Mouse (Mus musculus): ENCODE results near the gene Cpne4. TPM values are rescaled to one million over a fixed set of nuclear protein-coding genes. Genes with fewer than 3 reads are reported as not detected.

The Cpne4 gene
- polyA plus RNA-seq, 1 experiment from 2014 or later: 0.06 TPM

GRCm38 (mm10) chr9:104594979-104595378 lies 47.9 kb downstream of the Cpne4 start:
- Histone ChIP-seq H3K4me1 (replicated peaks) (no peaks in the 10 kb centered on the region; the same call in 1 of the 2 replicates), H3K9me3 (replicated peaks) (peaks cover 6% of the 10 kb centered on the region; the same call in 1 of the 2 replicates), H3K4me3 (no peak overlapping the region), H3K36me3 (no peaks in the 10 kb centered on the region), H3K27me3 (no peaks in the 10 kb centered on the region), H3K27ac (no peak overlapping the region), H3K4me2 (no peak overlapping the region), H3K9ac (no peak overlapping the region)
- no peak for ATAC-seq (replicated peaks; ENCODE audit: insufficient number of reproducible peaks, insufficient read depth, low FRiP score, low read depth)
- WGBS: 47% methylated on average over 2 of the region's 2 CpGs

GRCm38 (mm10) chr9:104612523-104612922 lies 65.4 kb downstream of the Cpne4 start:
- Histone ChIP-seq H3K4me1 (replicated peaks) (no peaks in the 10 kb centered on the region), H3K27me3 (no peaks in the 10 kb centered on the region), H3K36me3 (no peaks in the 10 kb centered on the region), H3K27ac (no peak overlapping the region), H3K9ac (no peak overlapping the region), H3K9me3 (replicated peaks) (no peaks in the 10 kb centered on the region), H3K4me3 (no peak overlapping the region), H3K4me2 (no peak overlapping the region)
- ATAC-seq (replicated peaks; ENCODE audit: insufficient number of reproducible peaks, insufficient read depth, low FRiP score, low read depth): no peak
- 75% methylated on average over 6 of the region's 6 CpGs for WGBS

- H3K27me3 ChIP-seq: no peaks in the 10 kb centered on the region
- no peak overlapping the region for H3K4me2 ChIP-seq
- H3K4me3 ChIP-seq: no peak overlapping the region
- H3K4me1 ChIP-seq (replicated peaks): no peaks in the 10 kb centered on the region
- H3K36me3 ChIP-seq: no peaks in the 10 kb centered on the region
- ATAC-seq (replicated peaks; ENCODE audit: insufficient number of reproducible peaks, insufficient read depth, low FRiP score, low read depth): no peak
- 51% methylated on average over 6 of the region's 6 CpGs for WGBS
- H3K9me3 ChIP-seq (replicated peaks): no peaks in the 10 kb centered on the region
- H3K9ac ChIP-seq: no peak overlapping the region
- H3K27ac ChIP-seq: no peak overlapping the region
Measured at GRCm38 (mm10) chr9:104616691-104617090, 69.6 kb downstream of the Cpne4 start.

DNA sequence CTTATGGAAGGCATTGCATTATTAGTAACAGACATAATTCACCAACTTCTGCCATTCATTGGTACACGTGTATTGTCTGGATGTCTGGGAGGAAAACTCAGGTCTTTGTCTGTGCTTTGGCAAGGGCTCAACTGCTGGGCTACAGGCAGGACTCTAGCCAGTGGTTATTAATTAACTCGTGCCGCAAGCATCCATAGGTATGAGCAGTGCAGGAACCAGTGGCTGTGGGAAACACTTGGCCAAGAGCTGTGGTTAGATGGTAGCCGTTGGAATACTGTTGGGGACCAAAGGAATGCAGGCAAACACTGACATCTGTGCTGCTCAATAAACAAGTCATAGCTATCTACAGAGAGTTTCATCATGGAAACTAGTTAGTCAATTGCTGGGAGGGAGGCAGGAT lies 76.5 kb downstream of the Cpne4 start:
- Histone ChIP-seq H3K27me3 (no peaks in the 10 kb centered on the region), H3K4me2 (no peak overlapping the region), H3K4me3 (no peak overlapping the region), H3K36me3 (no peaks in the 10 kb centered on the region), H3K9me3 (replicated peaks) (no peaks in the 10 kb centered on the region), H3K4me1 (replicated peaks) (no peaks in the 10 kb centered on the region), H3K27ac (no peak overlapping the region), H3K9ac (no peak overlapping the region)
- no peak for ATAC-seq (replicated peaks; ENCODE audit: insufficient number of reproducible peaks, insufficient read depth, low FRiP score, low read depth)
- WGBS: 71% methylated on average over 4 of the region's 4 CpGs

DNA sequence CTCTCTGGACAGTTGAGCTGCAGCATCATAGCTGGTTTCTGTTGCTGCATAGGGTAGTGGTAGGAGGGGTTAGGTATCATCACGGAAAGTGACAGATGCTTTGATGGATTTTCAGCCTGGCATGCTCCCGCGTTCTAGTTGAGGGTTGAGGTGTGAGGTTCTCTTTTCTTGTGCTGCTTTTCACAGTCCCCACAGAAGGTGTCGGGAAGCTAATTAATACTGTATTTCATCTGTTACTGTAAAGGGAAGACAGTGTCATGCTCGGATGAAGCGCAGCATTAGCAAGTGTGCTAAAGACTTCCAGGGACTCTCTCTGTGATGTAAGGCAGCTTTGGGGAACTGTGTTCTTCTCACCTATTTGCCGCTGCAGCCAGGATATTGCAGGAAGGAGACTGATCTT lies 80.7 kb downstream of the Cpne4 start:
- no peaks in the 10 kb centered on the region for H3K36me3 ChIP-seq
- 26% methylated on average over 7 of the region's 7 CpGs for WGBS
- no peaks in the 10 kb centered on the region for H3K27me3 ChIP-seq
- H3K4me2 ChIP-seq: no peak overlapping the region
- no peak overlapping the region for H3K9ac ChIP-seq
- no peak overlapping the region for H3K27ac ChIP-seq
- no peaks in the 10 kb centered on the region for H3K9me3 ChIP-seq (replicated peaks)
- H3K4me3 ChIP-seq: no peak overlapping the region
- ATAC-seq (replicated peaks; ENCODE audit: insufficient number of reproducible peaks, insufficient read depth, low FRiP score, low read depth): no peak
- no peaks in the 10 kb centered on the region for H3K4me1 ChIP-seq (replicated peaks)

- ATAC-seq (replicated peaks; ENCODE audit: insufficient number of reproducible peaks, insufficient read depth, low FRiP score, low read depth): no peak
- H3K9me3 ChIP-seq (replicated peaks): no peaks in the 10 kb centered on the region
- WGBS: 69% methylated on average over 7 of the region's 7 CpGs
Measured at GRCm38 (mm10) chr9:104629282-104629681, 82.2 kb downstream of the Cpne4 start.

GRCm38 (mm10) chr9:104646348-104646994 lies 99.4 kb downstream of the Cpne4 start:
- no peaks in the 10 kb centered on the region for H3K9me3 ChIP-seq (replicated peaks)
- no peaks in the 10 kb centered on the region for H3K4me1 ChIP-seq (replicated peaks)
- no peak for ATAC-seq (replicated peaks; ENCODE audit: insufficient number of reproducible peaks, insufficient read depth, low FRiP score, low read depth)
- no peak overlapping the region for H3K4me3 ChIP-seq
- no peak overlapping the region for H3K4me2 ChIP-seq
- no peak overlapping the region for H3K27ac ChIP-seq
- WGBS: 51% methylated on average over 5 of the region's 5 CpGs
- no peaks in the 10 kb centered on the region for H3K27me3 ChIP-seq
- H3K9ac ChIP-seq: no peak overlapping the region
- no peaks in the 10 kb centered on the region for H3K36me3 ChIP-seq

More at GRCm38 (mm10) chr9:104629282-104629681, 82.2 kb downstream of the Cpne4 start:
- Histone ChIP-seq H3K4me1 (replicated peaks) (no peaks in the 10 kb centered on the region), H3K36me3 (no peaks in the 10 kb centered on the region), H3K9ac (no peak overlapping the region), H3K4me3 (no peak overlapping the region), H3K27ac (no peak overlapping the region), H3K4me2 (no peak overlapping the region), H3K27me3 (no peaks in the 10 kb centered on the region)

- 70% methylated on average over 9 of the region's 9 CpGs for WGBS
- no peak for ATAC-seq (replicated peaks; ENCODE audit: insufficient number of reproducible peaks, insufficient read depth, low FRiP score, low read depth)
Measured at GRCm38 (mm10) chr9:104652691-104653261, 105.7 kb downstream of the Cpne4 start.

GRCm38 (mm10) chr9:104659758-104660157 lies 112.7 kb downstream of the Cpne4 start:
- Histone ChIP-seq H3K36me3 (no peaks in the 10 kb centered on the region), H3K4me3 (no peak overlapping the region), H3K27ac (no peak overlapping the region), H3K27me3 (no peaks in the 10 kb centered on the region), H3K4me2 (no peak overlapping the region), H3K4me1 (replicated peaks) (no peaks in the 10 kb centered on the region), H3K9me3 (replicated peaks) (no peaks in the 10 kb centered on the region), H3K9ac (no peak overlapping the region)
- WGBS: 34% methylated on average over 4 of the region's 4 CpGs
- ATAC-seq (replicated peaks; ENCODE audit: insufficient number of reproducible peaks, insufficient read depth, low FRiP score, low read depth): no peak

More at GRCm38 (mm10) chr9:104652691-104653261, 105.7 kb downstream of the Cpne4 start:
- Histone ChIP-seq H3K9me3 (replicated peaks) (no peaks in the 10 kb centered on the region), H3K27me3 (no peaks in the 10 kb centered on the region), H3K4me3 (no peak overlapping the region), H3K27ac (no peak overlapping the region), H3K9ac (no peak overlapping the region), H3K4me2 (no peak overlapping the region), H3K36me3 (no peaks in the 10 kb centered on the region), H3K4me1 (replicated peaks) (no peaks in the 10 kb centered on the region)

- WGBS: 39% methylated on average over 1 of the region's 1 CpGs
- H3K27me3 ChIP-seq: no peaks in the 10 kb centered on the region
- no peaks in the 10 kb centered on the region for H3K9me3 ChIP-seq (replicated peaks)
- H3K9ac ChIP-seq: no peak overlapping the region
- no peak overlapping the region for H3K27ac ChIP-seq
- no peaks in the 10 kb centered on the region for H3K4me1 ChIP-seq (replicated peaks)
- no peaks in the 10 kb centered on the region for H3K36me3 ChIP-seq
- H3K4me3 ChIP-seq: no peak overlapping the region
- ATAC-seq (replicated peaks; ENCODE audit: insufficient number of reproducible peaks, insufficient read depth, low FRiP score, low read depth): no peak
- no peak overlapping the region for H3K4me2 ChIP-seq
Measured at GRCm38 (mm10) chr9:104676665-104677064, 129.6 kb downstream of the Cpne4 start.

DNA sequence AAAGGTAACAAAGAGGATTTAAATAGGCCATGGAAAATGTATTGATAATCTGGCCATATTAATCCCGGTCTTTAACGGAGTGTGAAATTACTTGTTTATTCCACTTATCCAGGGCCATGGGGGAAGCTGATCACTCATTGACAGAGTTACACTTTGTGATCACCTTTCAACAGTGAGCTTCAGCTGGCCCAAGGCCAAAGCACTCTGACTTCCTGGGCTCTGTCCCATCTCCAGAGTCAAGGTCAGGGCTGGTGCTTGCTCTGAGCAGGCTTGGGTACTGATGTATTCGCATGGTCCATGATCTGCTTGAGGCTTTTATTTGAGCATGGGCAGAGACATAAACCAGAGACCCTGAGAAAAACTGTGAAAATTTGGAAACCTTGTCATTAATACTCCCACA lies 131.5 kb downstream of the Cpne4 start:
- H3K36me3 ChIP-seq: no peaks in the 10 kb centered on the region
- H3K27ac ChIP-seq: no peak overlapping the region
- no peak for ATAC-seq (replicated peaks; ENCODE audit: insufficient number of reproducible peaks, insufficient read depth, low FRiP score, low read depth)
- WGBS: 81% methylated on average over 3 of the region's 3 CpGs
- H3K9me3 ChIP-seq (replicated peaks): no peaks in the 10 kb centered on the region
- no peak overlapping the region for H3K4me2 ChIP-seq
- no peak overlapping the region for H3K9ac ChIP-seq
- no peak overlapping the region for H3K4me3 ChIP-seq
- H3K27me3 ChIP-seq: no peaks in the 10 kb centered on the region
- H3K4me1 ChIP-seq (replicated peaks): no peaks in the 10 kb centered on the region

DNA sequence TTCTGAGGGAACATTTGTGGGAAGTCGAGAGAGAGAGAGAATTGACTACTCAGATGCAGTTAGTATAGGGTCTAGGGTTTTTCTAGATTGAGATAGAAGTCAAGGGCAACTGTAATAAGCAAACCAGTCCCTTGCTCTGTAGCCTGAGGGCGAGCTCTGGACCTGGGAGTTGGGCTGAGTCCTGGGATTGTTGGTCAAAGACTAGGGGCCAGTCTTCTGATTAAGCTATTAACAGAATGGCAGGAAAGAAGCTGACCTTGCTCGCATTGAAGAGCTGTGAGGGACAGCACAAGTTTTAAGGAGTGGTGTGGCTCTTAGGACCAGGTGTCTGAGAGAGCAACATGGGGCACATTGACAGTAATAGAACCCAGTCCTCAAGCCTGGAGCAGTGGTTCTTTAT lies 140.0 kb downstream of the Cpne4 start:
- no peaks in the 10 kb centered on the region for H3K36me3 ChIP-seq
- no peaks in the 10 kb centered on the region for H3K9me3 ChIP-seq (replicated peaks)
- ATAC-seq (replicated peaks; ENCODE audit: insufficient number of reproducible peaks, insufficient read depth, low FRiP score, low read depth): no peak
- no peak overlapping the region for H3K4me2 ChIP-seq
- no peak overlapping the region for H3K27ac ChIP-seq
- no peaks in the 10 kb centered on the region for H3K4me1 ChIP-seq (replicated peaks)
- WGBS: 56% methylated on average over 3 of the region's 3 CpGs
- H3K4me3 ChIP-seq: no peak overlapping the region
- no peaks in the 10 kb centered on the region for H3K27me3 ChIP-seq
- H3K9ac ChIP-seq: no peak overlapping the region

Measured in heart, embryonic 15.5 days (tissue).